Mouse (Mus musculus) cerebellum, adult 8-10 months (tissue): Measurements from ENCODE around the gene Wdr49.

Experiments
- DNase-seq: peaks from one replicate; pipeline ENCODE4 v3.0.0; 2022

Wdr49 gene

GRCm38 (mm10) chr3:75482056-75482455 lies at the start of gene Wdr49:
Wdr49 (minus strand) TSS chr3:75482156.
- DNase-seq = no peak

- no peak for DNase-seq
Observed at GRCm38 (mm10) chr3:75531074-75531473, 49.1 kb upstream of the Wdr49 start.

GRCm38 (mm10) chr3:75522527-75522926 lies 40.6 kb upstream of the Wdr49 start:
- no peak for DNase-seq

GRCm38 (mm10) chr3:75521314-75521713 lies 39.4 kb upstream of the Wdr49 start:
- no peak for DNase-seq

- DNase-seq = peak; percentile 8
Observed at GRCm38 (mm10) chr3:75517631-75518250, 35.8 kb upstream of the Wdr49 start.

GRCm38 (mm10) chr3:75498961-75499960 lies 17.3 kb upstream of the Wdr49 start:
- DNase-seq = no peak

GRCm38 (mm10) chr3:75492913-75493312 lies 11.0 kb upstream of the Wdr49 start:
- DNase-seq = no peak

- no peak for DNase-seq
Observed at GRCm38 (mm10) chr3:75475106-75475505, 6.8 kb downstream of the Wdr49 start.

- DNase-seq = no peak
Observed at GRCm38 (mm10) chr3:75474657-75475056, 7.3 kb downstream of the Wdr49 start.

- no peak for DNase-seq
Observed at GRCm38 (mm10) chr3:75468154-75468553, 13.8 kb downstream of the Wdr49 start.

GRCm38 (mm10) chr3:75430564-75431181 lies 51.3 kb downstream of the Wdr49 start:
- no peak for DNase-seq

GRCm38 (mm10) chr3:75395918-75396317 lies 86.0 kb downstream of the Wdr49 start:
- no peak for DNase-seq

- DNase-seq = no peak
Observed at GRCm38 (mm10) chr3:75395121-75395895, 86.6 kb downstream of the Wdr49 start.

- no peak for DNase-seq
Observed at GRCm38 (mm10) chr3:75394487-75394886, 87.5 kb downstream of the Wdr49 start.

GRCm38 (mm10) chr3:75381776-75382175 lies 100.2 kb downstream of the Wdr49 start:
- no peak for DNase-seq

- no peak for DNase-seq
Observed at GRCm38 (mm10) chr3:75353972-75354371, 128.0 kb downstream of the Wdr49 start.

GRCm38 (mm10) chr3:75337196-75337595 lies 144.8 kb downstream of the Wdr49 start:
- DNase-seq = no peak

GRCm38 (mm10) chr3:75320999-75321398 lies 161.0 kb downstream of the Wdr49 start:
- no peak for DNase-seq

- no peak for DNase-seq
Observed at GRCm38 (mm10) chr3:75308861-75309260, 173.1 kb downstream of the Wdr49 start.

- DNase-seq = no peak
Observed at GRCm38 (mm10) chr3:75308228-75308627, 173.7 kb downstream of the Wdr49 start.

- no peak for DNase-seq
Observed at GRCm38 (mm10) chr3:75305584-75305983, 176.4 kb downstream of the Wdr49 start.

- no peak for DNase-seq
Observed at GRCm38 (mm10) chr3:75304621-75305020, 177.3 kb downstream of the Wdr49 start.

GRCm38 (mm10) chr3:75301072-75301471 lies 180.9 kb downstream of the Wdr49 start:
- DNase-seq = no peak
